Mouse (Mus musculus) lung, postnatal 0 days (tissue): ENCODE data around the gene Cryge.

Experiments used
- CTCF ChIP-seq: IDR thresholded peaks from 2 replicates; pipeline ENCODE4 v1.5.1; 2016; ENCODE audit warnings: antibody characterized with exemption, mild to moderate bottlenecking
- EP300 ChIP-seq: IDR thresholded peaks from 2 replicates; pipeline ENCODE4 v1.6.1; 2016; ENCODE audit warnings: antibody characterized with exemption, mild to moderate bottlenecking, control low read depth

GRCm38 (mm10) chr1:65043433-65043832, 7.5 kb downstream of the Cryge start:
- TF ChIP-seq EP300 (no peak), CTCF (no peak)
